Mouse (Mus musculus) naive thymus-derived CD4-positive, alpha-beta T cell, adult 5 months (primary cell): ENCODE data around the gene Trit1. TPM values are rescaled to one million over a fixed set of nuclear protein-coding genes. Genes with fewer than 3 reads are reported as not detected.

ENCODE experiments used
- polyA plus RNA-seq: library from polyadenylated mRNA; unstranded; fragments of 100-300 nt; shearing (Covaris generic); gene quantifications from one replicate; pipeline ENCODE4 v1.2.1, GENCODE M21; 2017

Trit1 gene
- polyA plus RNA-seq: 24.0 TPM

GRCm38 (mm10) chr4:123016451-123016957, at the start of gene Trit1:
Gene Trit1 (plus strand): TSS chr4:123016597.

GRCm38 (mm10) chr4:122995404-122996220, 20.8 kb upstream of the Trit1 start, which contains the start of gene Mycl:
Gene Mycl (plus strand): TSS chr4:122995652.

Other genes starting within 250 kb of the Trit1 start
- 51.5 TPM for gene Ppt1, start 180.4 kb upstream of the Trit1 start, polyA plus RNA-seq
- gene Cap1, start 130.5 kb upstream of the Trit1 start, polyA plus RNA-seq: 82.1 TPM
- 0.53 TPM for gene Mfsd2a, start 55.4 kb upstream of the Trit1 start, polyA plus RNA-seq
- not detected for gene Mycl, start 20.9 kb upstream of the Trit1 start, polyA plus RNA-seq
- gene Bmp8b, start 88.6 kb downstream of the Trit1 start, polyA plus RNA-seq: not detected
- gene Oxct2b, start 99.7 kb downstream of the Trit1 start, polyA plus RNA-seq: not detected
- gene Ppie, start 123.4 kb downstream of the Trit1 start, polyA plus RNA-seq: 90.2 TPM
- gene Hpcal4, start 166.6 kb downstream of the Trit1 start, polyA plus RNA-seq: not detected
- not detected for gene Nt5c1a, start 184.9 kb downstream of the Trit1 start, polyA plus RNA-seq
- gene Heyl, start 217.0 kb downstream of the Trit1 start, polyA plus RNA-seq: not detected
- gene Pabpc4, start 245.8 kb downstream of the Trit1 start, polyA plus RNA-seq: 5.5 TPM